Mouse (Mus musculus): ENCODE data around the gene Pigc. TPM values are rescaled to one million over a fixed set of nuclear protein-coding genes. Genes with fewer than 3 reads are reported as not detected.

The Pigc gene
- polyA plus RNA-seq, 1 experiment from 2014 or later: 35.8 TPM

DNA sequence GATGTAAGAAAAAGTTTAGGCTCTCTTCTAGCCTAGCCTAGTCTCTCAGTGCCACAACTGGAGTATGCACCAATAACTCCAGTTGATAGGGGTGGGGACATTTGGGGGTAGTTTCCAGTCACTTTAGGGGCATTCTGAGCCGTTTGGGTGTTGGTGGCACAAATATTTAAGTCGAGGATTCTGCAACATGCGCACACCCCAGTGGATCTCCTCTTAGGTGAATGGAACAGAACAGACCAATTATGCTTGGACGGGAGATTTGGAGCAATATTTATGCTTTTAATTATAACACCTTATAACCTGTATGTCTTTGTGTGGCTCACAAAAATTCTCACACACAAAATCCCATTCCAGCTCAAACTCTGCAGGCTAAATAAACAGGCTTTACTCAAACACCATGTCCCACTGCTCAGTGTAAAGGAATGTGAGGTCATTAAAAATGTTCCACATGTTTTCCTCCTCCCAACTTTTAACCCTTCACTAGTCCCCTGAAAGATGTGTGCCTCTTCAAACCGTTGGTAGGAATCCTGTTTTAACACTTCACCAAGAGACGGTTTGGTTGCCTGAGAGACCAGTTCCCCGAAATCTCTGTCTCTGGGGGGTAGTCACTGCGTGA, 46.4 kb downstream of the Pigc start:
- Histone ChIP-seq H3K9me3 (no peaks in the 10 kb centered on the region), H3K4me2 (no peak overlapping the region), H3K27ac (peak overlapping the region; percentile 86; the same call in 1 of the 2 replicates), H3K36me3 (no peaks in the 10 kb centered on the region), H3K4me3 (replicated peaks) (no peak overlapping the region), H3K9ac (no peak overlapping the region), H3K27me3 (replicated peaks) (no peaks in the 10 kb centered on the region), H3K4me1 (peaks cover 23% of the 10 kb centered on the region; the same call in 1 of the 2 replicates)
- 35% methylated on average over 8 of the region's 8 CpGs for WGBS
- no peak for ATAC-seq (ENCODE audit: insufficient read depth, low FRiP score, low read depth)

DNA sequence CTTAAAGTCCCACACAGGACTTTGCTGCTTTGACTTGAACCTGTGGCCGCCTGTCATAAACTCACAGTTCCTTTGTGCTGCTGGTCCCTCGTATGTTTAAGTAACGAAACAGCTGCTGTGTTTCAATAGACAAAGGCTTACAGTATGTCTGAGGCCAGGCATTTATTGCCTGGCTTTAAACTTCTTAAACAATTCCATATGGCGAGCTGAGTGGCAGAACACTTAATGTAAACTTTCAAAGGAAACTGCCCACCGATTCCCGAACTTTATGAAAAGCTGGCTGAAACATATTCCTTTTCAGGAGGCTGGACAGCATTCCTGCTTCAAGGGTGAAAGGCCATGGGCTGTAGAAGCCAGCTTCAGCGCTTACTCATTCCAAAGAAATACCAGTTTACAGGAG, 48.0 kb downstream of the Pigc start:
- Histone ChIP-seq H3K4me3 (replicated peaks) (no peak overlapping the region), H3K9me3 (no peaks in the 10 kb centered on the region), H3K36me3 (no peaks in the 10 kb centered on the region), H3K27ac (peak overlapping the region; percentile 86), H3K4me1 (peaks cover 23% of the 10 kb centered on the region; the same call in 1 of the 2 replicates), H3K27me3 (replicated peaks) (no peaks in the 10 kb centered on the region), H3K4me2 (no peak overlapping the region), H3K9ac (no peak overlapping the region)
- 16% methylated on average over 7 of the region's 7 CpGs for WGBS
- ATAC-seq (ENCODE audit: insufficient read depth, low FRiP score, low read depth): no peak; the same call in 1 of the 2 replicates

- ATAC-seq (ENCODE audit: insufficient read depth, low FRiP score, low read depth): no peak
- Histone ChIP-seq H3K27me3 (replicated peaks) (no peaks in the 10 kb centered on the region), H3K4me3 (replicated peaks) (no peak overlapping the region), H3K9me3 (no peaks in the 10 kb centered on the region), H3K4me1 (peaks cover 23% of the 10 kb centered on the region; the same call in 1 of the 2 replicates), H3K9ac (no peak overlapping the region), H3K36me3 (no peaks in the 10 kb centered on the region), H3K4me2 (no peak overlapping the region), H3K27ac (peak overlapping the region; percentile 86)
- 24% methylated on average over 13 of the region's 13 CpGs for WGBS
Observed at GRCm38 (mm10) chr1:162017975-162018600, 49.1 kb downstream of the Pigc start.

DNA sequence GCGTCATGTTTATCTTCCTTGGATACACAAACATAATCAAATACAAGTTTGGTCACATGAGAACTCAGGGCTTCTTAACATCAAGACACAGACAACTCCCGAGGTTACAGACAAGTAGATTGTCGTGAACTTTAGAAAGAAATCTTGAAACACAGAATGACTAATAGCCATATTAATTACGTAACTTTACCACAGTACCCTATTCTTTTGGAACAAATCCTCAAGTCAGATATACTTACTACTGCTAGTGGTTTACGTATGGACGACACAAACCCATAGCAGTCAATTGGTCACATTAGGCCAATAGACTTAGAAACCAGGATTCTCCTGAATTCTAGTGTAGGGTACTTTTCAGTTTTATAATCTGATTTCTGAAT, 49.6 kb downstream of the Pigc start:
- H3K4me1 ChIP-seq: peaks cover 23% of the 10 kb centered on the region; the same call in 1 of the 2 replicates
- no peak overlapping the region for H3K4me3 ChIP-seq (replicated peaks)
- H3K9me3 ChIP-seq: no peaks in the 10 kb centered on the region
- peak overlapping the region; percentile 86 for H3K27ac ChIP-seq
- H3K4me2 ChIP-seq: no peak overlapping the region
- H3K27me3 ChIP-seq (replicated peaks): no peaks in the 10 kb centered on the region
- no peaks in the 10 kb centered on the region for H3K36me3 ChIP-seq
- no peak for ATAC-seq (ENCODE audit: insufficient read depth, low FRiP score, low read depth)
- 53% methylated on average over 6 of the region's 6 CpGs for WGBS
- H3K9ac ChIP-seq: no peak overlapping the region

- peak; percentile 52; the same call in 1 of the 2 replicates for ATAC-seq (ENCODE audit: insufficient read depth, low FRiP score, low read depth)
- H3K4me3 ChIP-seq (replicated peaks): no peak overlapping the region
- no peaks in the 10 kb centered on the region for H3K9me3 ChIP-seq
- no peak overlapping the region for H3K4me2 ChIP-seq
- 0 out of 2 replicates have a peak, but pooled peaks cover 19% of the 10 kb centered on the region for H3K4me1 ChIP-seq
- H3K36me3 ChIP-seq: no peaks in the 10 kb centered on the region
- peak overlapping the region; percentile 58; the same call in 1 of the 2 replicates for H3K27ac ChIP-seq
- H3K27me3 ChIP-seq (replicated peaks): no peaks in the 10 kb centered on the region
- no peak overlapping the region for H3K9ac ChIP-seq
- 42% methylated on average over 7 of the region's 7 CpGs for WGBS
Observed at GRCm38 (mm10) chr1:162020303-162020731, 51.3 kb downstream of the Pigc start.

GRCm38 (mm10) chr1:162020766-162021165, 51.8 kb downstream of the Pigc start:
- Histone ChIP-seq H3K4me2 (no peak overlapping the region), H3K4me3 (replicated peaks) (no peak overlapping the region), H3K27me3 (replicated peaks) (no peaks in the 10 kb centered on the region), H3K9ac (no peak overlapping the region), H3K9me3 (no peaks in the 10 kb centered on the region), H3K36me3 (no peaks in the 10 kb centered on the region), H3K4me1 (0 out of 2 replicates have a peak, but pooled peaks cover 19% of the 10 kb centered on the region), H3K27ac (peak overlapping the region; percentile 21; the same call in 1 of the 2 replicates)
- WGBS: 62% methylated on average over 4 of the region's 4 CpGs
- no peak for ATAC-seq (ENCODE audit: insufficient read depth, low FRiP score, low read depth)

Other genes starting within 250 kb of the Pigc start
- gene Fasl, start 180.7 kb upstream of the Pigc start, polyA plus RNA-seq (2015; fragmentation: Nextera tagmentation; extraction: Ambion mirVana): not detected in 2 replicates
- gene Suco, start 92.5 kb upstream of the Pigc start, polyA plus RNA-seq (2015; fragmentation: Nextera tagmentation; extraction: Ambion mirVana): 19.2 and 19.3 TPM in 2 replicates
- gene 4930558K02Rik, start 10.4 kb downstream of the Pigc start, polyA plus RNA-seq (2015; fragmentation: Nextera tagmentation; extraction: Ambion mirVana): not detected in 2 replicates